Mouse (Mus musculus): ENCODE measurements at regions not wholly inside any gene's neighbourhood (a gene's known extent, or its start where the extent isn't known, plus 50 kb on each side); places are given as distances from the start of the nearest gene placed in this dataset.

- no peaks in the 10 kb centered on the region for H3K27me3 ChIP-seq
- peak; percentile 72 for ATAC-seq (ENCODE audit: low FRiP score)
- peak overlapping the region; percentile 24 for H3K4me3 ChIP-seq
- peaks cover 26% of the 10 kb centered on the region for H3K4me1 ChIP-seq (replicated peaks)
- peak overlapping the region; percentile 65 for H3K9ac ChIP-seq
- WGBS, result 2% methylated on average over 27 of the region's 27 CpGs
- peak overlapping the region; percentile 50 for H3K4me2 ChIP-seq
- no peaks in the 10 kb centered on the region for H3K36me3 ChIP-seq
- H3K9me3 ChIP-seq, result no peaks in the 10 kb centered on the region
- peak overlapping the region; percentile 91 for H3K27ac ChIP-seq
Observed at GRCm38 (mm10) chr6:94773604-94774486, 73.9 kb upstream of the Lrig1 start.

- peak; percentile 22; the same call in 1 of the 2 replicates for ATAC-seq (ENCODE audit: low FRiP score)
- WGBS, result 8% methylated on average over 12 of the region's 12 CpGs
Observed at GRCm38 (mm10) chr6:94772868-94773603, 73.1 kb upstream of the Lrig1 start.

GRCm38 (mm10) chr6:94772391-94772790, 72.4 kb upstream of the Lrig1 start:
- 37% methylated on average over 7 of the region's 7 CpGs for WGBS
- ATAC-seq (ENCODE audit: low FRiP score), result no peak
- Histone ChIP-seq H3K36me3 (no peaks in the 10 kb centered on the region), H3K9ac (no peak overlapping the region), H3K27ac (peak overlapping the region; percentile 91; the same call in 1 of the 2 replicates), H3K4me1 (replicated peaks) (peaks cover 26% of the 10 kb centered on the region), H3K4me2 (no peak overlapping the region), H3K9me3 (no peaks in the 10 kb centered on the region), H3K27me3 (no peaks in the 10 kb centered on the region), H3K4me3 (no peak overlapping the region)

More at GRCm38 (mm10) chr6:94772868-94773603, 73.1 kb upstream of the Lrig1 start:
- H3K9ac ChIP-seq, result peak overlapping the region; percentile 65; the same call in 1 of the 2 replicates
- peak overlapping the region; percentile 50 for H3K4me2 ChIP-seq
- H3K36me3 ChIP-seq, result no peaks in the 10 kb centered on the region
- no peaks in the 10 kb centered on the region for H3K9me3 ChIP-seq
- peaks cover 26% of the 10 kb centered on the region for H3K4me1 ChIP-seq (replicated peaks)
- no peaks in the 10 kb centered on the region for H3K27me3 ChIP-seq
- peak overlapping the region; percentile 91 for H3K27ac ChIP-seq
- H3K4me3 ChIP-seq, result no peak overlapping the region; the same call in 1 of the 2 replicates

GRCm38 (mm10) chr6:94768230-94768629, 68.3 kb upstream of the Lrig1 start:
- Histone ChIP-seq H3K9ac (no peak overlapping the region), H3K27me3 (no peaks in the 10 kb centered on the region), H3K36me3 (no peaks in the 10 kb centered on the region), H3K4me2 (no peak overlapping the region), H3K27ac (no peak overlapping the region), H3K4me1 (replicated peaks) (peaks cover 13% of the 10 kb centered on the region), H3K4me3 (no peak overlapping the region), H3K9me3 (no peaks in the 10 kb centered on the region)
- ATAC-seq (ENCODE audit: low FRiP score), result no peak
- 85% methylated on average over 5 of the region's 5 CpGs for WGBS

- Histone ChIP-seq H3K9ac (no peak overlapping the region), H3K9me3 (no peaks in the 10 kb centered on the region), H3K4me2 (no peak overlapping the region), H3K27me3 (no peaks in the 10 kb centered on the region), H3K27ac (no peak overlapping the region), H3K4me3 (no peak overlapping the region), H3K36me3 (no peaks in the 10 kb centered on the region), H3K4me1 (replicated peaks) (0 out of 2 replicates have a peak, but pooled peaks cover 1% of the 10 kb centered on the region)
- WGBS, result 74% methylated on average over 6 of the region's 6 CpGs
- ATAC-seq (ENCODE audit: low FRiP score), result no peak
Observed at GRCm38 (mm10) chr6:94765724-94766123, 65.8 kb upstream of the Lrig1 start.

GRCm38 (mm10) chr6:94761341-94761740, 61.4 kb upstream of the Lrig1 start:
- Histone ChIP-seq H3K27ac (no peak overlapping the region), H3K4me3 (no peak overlapping the region), H3K36me3 (no peaks in the 10 kb centered on the region), H3K4me1 (replicated peaks) (peaks cover 6% of the 10 kb centered on the region), H3K9ac (no peak overlapping the region), H3K27me3 (no peaks in the 10 kb centered on the region), H3K9me3 (no peaks in the 10 kb centered on the region), H3K4me2 (no peak overlapping the region)
- 78% methylated on average over 6 of the region's 6 CpGs for WGBS
- no peak for ATAC-seq (ENCODE audit: low FRiP score)

- Histone ChIP-seq H3K27ac (no peak overlapping the region), H3K9ac (no peak overlapping the region), H3K9me3 (no peaks in the 10 kb centered on the region), H3K36me3 (no peaks in the 10 kb centered on the region), H3K4me3 (no peak overlapping the region), H3K4me2 (no peak overlapping the region), H3K27me3 (no peaks in the 10 kb centered on the region), H3K4me1 (replicated peaks) (peaks cover 12% of the 10 kb centered on the region)
- 72% methylated on average over 17 of the region's 17 CpGs for WGBS
- ATAC-seq (ENCODE audit: low FRiP score), result no peak
Observed at GRCm38 (mm10) chr6:94760629-94761111, 60.7 kb upstream of the Lrig1 start.

GRCm38 (mm10) chr6:94759649-94760048, 59.7 kb upstream of the Lrig1 start:
- Histone ChIP-seq H3K9ac (no peak overlapping the region), H3K4me3 (no peak overlapping the region), H3K27ac (no peak overlapping the region), H3K4me2 (no peak overlapping the region), H3K4me1 (replicated peaks) (peaks cover 20% of the 10 kb centered on the region), H3K27me3 (no peaks in the 10 kb centered on the region), H3K9me3 (no peaks in the 10 kb centered on the region), H3K36me3 (no peaks in the 10 kb centered on the region)
- ATAC-seq (ENCODE audit: low FRiP score), result no peak
- 90% methylated on average over 1 of the region's 1 CpGs for WGBS

- H3K27ac ChIP-seq, result peak overlapping the region; percentile 40; the same call in 1 of the 2 replicates
- no peak overlapping the region for H3K9ac ChIP-seq
- H3K4me2 ChIP-seq, result no peak overlapping the region
- H3K4me3 ChIP-seq, result no peak overlapping the region
- H3K36me3 ChIP-seq, result no peaks in the 10 kb centered on the region
- no peaks in the 10 kb centered on the region for H3K9me3 ChIP-seq
- 0 out of 2 replicates have a peak, but pooled peaks have one; percentile 24 for ATAC-seq (ENCODE audit: low FRiP score)
- peaks cover 20% of the 10 kb centered on the region for H3K4me1 ChIP-seq (replicated peaks)
- no peaks in the 10 kb centered on the region for H3K27me3 ChIP-seq
- WGBS, result 17% methylated on average over 4 of the region's 4 CpGs
Observed at GRCm38 (mm10) chr6:94756006-94756405, 56.0 kb upstream of the Lrig1 start.

GRCm38 (mm10) chr6:94755297-94755831, 55.4 kb upstream of the Lrig1 start:
- no peak for ATAC-seq (ENCODE audit: low FRiP score)
- 29% methylated on average over 13 of the region's 13 CpGs for WGBS
- H3K36me3 ChIP-seq, result no peaks in the 10 kb centered on the region
- H3K4me1 ChIP-seq (replicated peaks), result peaks cover 21% of the 10 kb centered on the region
- no peak overlapping the region for H3K9ac ChIP-seq
- no peaks in the 10 kb centered on the region for H3K27me3 ChIP-seq
- H3K4me2 ChIP-seq, result no peak overlapping the region
- H3K9me3 ChIP-seq, result no peaks in the 10 kb centered on the region
- H3K4me3 ChIP-seq, result no peak overlapping the region
- peak overlapping the region; percentile 10; the same call in 1 of the 2 replicates for H3K27ac ChIP-seq

- Histone ChIP-seq H3K27me3 (no peaks in the 10 kb centered on the region), H3K9me3 (no peaks in the 10 kb centered on the region), H3K36me3 (no peaks in the 10 kb centered on the region), H3K9ac (no peak overlapping the region), H3K4me1 (replicated peaks) (peaks cover 24% of the 10 kb centered on the region), H3K4me3 (no peak overlapping the region), H3K4me2 (no peak overlapping the region), H3K27ac (no peak overlapping the region)
- ATAC-seq (ENCODE audit: low FRiP score), result no peak
- 88% methylated on average over 3 of the region's 3 CpGs for WGBS
Observed at GRCm38 (mm10) chr6:94754522-94754921, 54.6 kb upstream of the Lrig1 start.

- Histone ChIP-seq H3K27ac (no peak overlapping the region), H3K27me3 (no peaks in the 10 kb centered on the region), H3K36me3 (no peaks in the 10 kb centered on the region), H3K9me3 (no peaks in the 10 kb centered on the region), H3K4me1 (replicated peaks) (peaks cover 21% of the 10 kb centered on the region), H3K4me2 (peak overlapping the region; percentile 31; the same call in 1 of the 2 replicates), H3K9ac (no peak overlapping the region), H3K4me3 (no peak overlapping the region)
- WGBS, result 18% methylated on average over 8 of the region's 8 CpGs
- no peak for ATAC-seq (ENCODE audit: low FRiP score)
Observed at GRCm38 (mm10) chr6:94751101-94751440, 51.1 kb upstream of the Lrig1 start.

All from hindbrain, embryonic 13.5 days (tissue).